Mouse (Mus musculus) heart, postnatal 14 days (tissue): ENCODE results near the gene Diexf. TPM values are rescaled to one million over a fixed set of nuclear protein-coding genes. Genes with fewer than 3 reads are reported as not detected.

Experiments
- DNase-seq, 2 experiments: peaks; one replicate each; pipeline ENCODE4 v3.0.0; 2021 to 2022
- intact Hi-C: fragments of 180-260 bp; cut with DNase I; formaldehyde crosslinking; loops from one replicate; pipeline ENCODE4 v1.15.1; 2025
- long read RNA-seq, 2 experiments: library from polyadenylated mRNA; stranded (forward); transcript quantifications; one replicate each; pipeline ENCODE4 v2.0.0; 2021
- total RNA-seq, 2 experiments: library from RNA; stranded (reverse); gene quantifications; 2 replicates each; pipeline ENCODE4 v1.2.3; 2021

The Diexf gene
- total RNA-seq: 10 to 100 TPM in 1 of 2 experiments, 1 to 10 TPM in 1; 9.7 to 10.1 TPM
- long read RNA-seq, experiment 1, partial matches to known transcripts: 3 of 4 reads
- long read RNA-seq, experiment 1, other reads (novel, unspliced or antisense): 1 of 4 reads
- long read RNA-seq, experiment 2, full-length matches to known transcripts: 3 of 7 reads
- long read RNA-seq, experiment 2, partial matches to known transcripts: 3 of 7 reads
- long read RNA-seq, experiment 2, other reads (novel, unspliced or antisense): 1 of 7 reads

DNA sequence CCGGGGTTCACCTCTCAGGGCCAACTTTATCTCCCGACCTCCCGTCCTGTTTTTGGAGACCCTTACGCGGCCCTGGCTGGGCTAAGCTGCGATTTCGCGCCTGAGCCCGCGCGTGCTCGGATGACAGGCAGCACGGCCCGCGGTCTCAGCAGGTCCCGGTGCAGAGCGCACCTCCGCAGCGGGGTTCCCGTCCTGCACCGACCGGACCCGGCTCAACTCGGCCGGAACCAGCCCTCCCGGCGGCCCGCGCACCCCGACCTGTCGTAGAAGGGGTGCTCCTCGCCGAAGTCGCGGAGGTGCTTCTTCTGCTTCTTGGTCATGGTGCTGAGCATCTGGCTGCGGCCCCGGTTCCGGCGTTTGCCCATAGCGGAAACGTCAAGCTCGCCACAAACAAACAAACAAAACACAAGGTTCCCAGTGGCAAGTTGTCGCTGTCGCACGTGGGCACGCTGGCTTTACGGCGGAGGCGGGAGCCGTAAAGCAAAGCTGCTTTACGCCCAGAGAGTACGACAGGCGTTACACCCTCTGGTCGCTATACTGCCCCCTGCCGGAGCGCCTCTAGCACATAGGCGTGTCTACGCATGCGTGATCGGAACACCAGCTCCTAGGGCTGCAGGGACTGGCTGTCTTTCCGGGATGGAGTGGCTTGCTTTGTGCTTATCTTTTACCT, at the start of gene Diexf:
TSS of gene Diexf (minus strand) at position 487 of the 670 bp plus-strand sequence.
- peak; percentile 98 to 99 for DNase-seq
- intact Hi-C loops: loop anchor here (5.0 to 10.0 kb wide), 3 partner anchors 42 to 355 kb away; partner anchors contain the start of gene Hhat

DNA sequence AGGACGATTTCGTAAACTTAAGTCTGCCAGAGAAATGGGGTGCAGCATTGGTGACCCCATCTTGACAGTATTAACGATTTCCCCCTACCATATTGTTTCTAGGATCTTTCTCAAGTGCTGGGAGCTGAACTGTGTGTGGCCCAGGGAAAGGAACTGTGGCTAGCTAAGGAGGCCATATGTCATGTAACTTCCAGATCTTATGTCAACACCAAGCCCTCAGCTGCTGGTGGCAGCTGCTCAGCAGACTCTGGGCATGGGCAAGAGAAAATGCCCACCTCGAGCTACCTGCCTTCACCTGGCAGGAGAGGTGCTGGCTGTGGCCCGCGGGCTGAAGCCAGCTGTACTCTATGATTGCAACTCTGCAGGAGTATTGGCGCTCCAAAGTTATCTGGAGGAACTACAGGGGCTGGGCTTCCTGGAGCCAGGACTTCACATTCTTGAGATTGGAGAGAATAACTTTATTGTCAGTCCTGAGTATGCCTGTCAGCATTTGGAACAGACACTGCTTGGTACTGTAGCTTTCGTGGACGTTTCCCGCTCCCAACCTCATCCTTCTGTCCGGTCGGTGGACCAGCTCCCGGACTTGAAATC, 44.2 kb upstream of the Diexf start:
- intact Hi-C loops: loop anchor here (5.0 kb wide), 1 partner anchor 42 kb away; the partner anchor contains the start of gene Diexf

DNA sequence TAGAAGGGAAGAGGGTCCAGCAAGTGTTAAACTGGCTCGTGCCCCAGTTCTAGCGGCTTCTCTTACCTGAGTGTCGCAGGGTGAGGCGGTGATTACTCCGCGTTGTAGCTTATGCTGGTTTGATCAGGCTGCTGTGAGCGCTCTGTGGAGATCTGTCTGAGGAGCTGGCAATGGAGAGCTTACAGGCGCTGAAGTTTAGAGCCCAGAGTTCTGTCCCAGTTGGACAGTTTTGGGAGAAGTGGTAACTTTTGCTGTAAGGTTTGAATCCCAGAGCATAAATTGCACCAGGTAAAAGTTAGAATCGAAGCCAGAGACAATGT, 43.7 kb upstream of the Diexf start:
- intact Hi-C loops: loop anchor here (5.0 kb wide), 1 partner anchor 41 kb away; the partner anchor contains the start of gene Diexf
- no peak for DNase-seq

More for the DNA sequence above, 44.2 kb upstream of the Diexf start:
- DNase-seq: peak in 1 of 2 experiments; percentile 25

DNA sequence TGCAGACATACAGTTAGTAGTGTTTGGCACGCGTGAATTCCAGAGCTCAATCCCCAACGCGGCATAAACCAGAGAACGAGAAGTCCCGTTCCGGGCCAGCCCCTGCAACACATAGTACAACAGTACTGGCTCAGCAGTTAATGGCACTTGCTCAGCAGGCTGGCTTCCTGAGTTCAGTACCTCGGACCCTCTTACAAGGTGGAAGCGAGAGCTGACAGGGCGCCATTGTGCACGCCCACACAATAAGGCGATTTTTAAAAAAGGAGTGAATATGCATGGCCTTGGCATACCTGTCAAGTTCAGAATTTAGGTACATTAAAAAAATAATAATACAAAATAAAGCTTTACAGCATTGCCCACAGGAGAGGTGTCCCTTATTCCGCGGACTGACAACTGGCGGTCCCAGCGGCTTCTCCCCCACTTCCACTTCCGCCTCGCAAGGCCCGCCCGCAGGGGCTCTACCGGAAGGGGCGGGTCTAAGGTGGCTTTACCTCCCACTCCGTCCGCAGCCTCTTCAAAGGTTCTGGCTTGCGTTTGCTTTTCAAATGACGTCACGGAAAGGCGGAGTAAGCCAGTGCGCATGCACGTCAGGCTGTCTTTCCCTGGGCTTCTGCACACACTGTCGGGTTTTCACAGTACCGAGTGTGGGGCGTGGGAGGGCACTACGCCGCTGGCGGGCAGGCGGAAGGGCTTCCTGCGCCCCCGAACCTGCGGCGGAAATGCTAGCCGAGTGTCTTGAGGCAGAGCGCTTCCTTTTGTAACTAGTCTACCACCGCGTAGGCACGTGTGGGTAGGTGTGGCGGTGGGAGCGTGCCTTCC, 43.1 kb upstream of the Diexf start:
- peak; percentile 94 to 97 for DNase-seq
- intact Hi-C loops: loop anchor here (5.0 kb wide), 1 partner anchor 41 kb away; the partner anchor contains the start of gene Diexf

DNA sequence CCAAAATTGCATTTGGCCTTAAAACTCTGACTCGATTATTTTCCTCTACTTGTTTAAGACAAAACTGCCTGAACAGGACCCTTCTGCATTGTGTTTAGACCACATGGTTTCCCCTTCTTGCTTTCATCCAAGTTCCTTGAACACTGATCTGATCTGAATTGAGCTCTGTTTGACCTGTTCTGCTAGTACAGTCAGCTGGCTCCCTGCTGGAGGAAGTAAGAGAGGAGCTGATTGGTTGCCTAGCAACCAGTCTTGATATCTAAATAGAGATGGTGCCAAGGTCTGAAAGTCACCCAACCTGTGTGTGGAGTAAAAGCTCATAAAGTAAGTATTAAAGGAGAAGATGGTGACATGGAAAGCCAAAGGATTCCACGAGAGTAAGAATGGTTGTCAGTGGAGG, 39.8 kb upstream of the Diexf start:
- intact Hi-C loops: loop anchor here (5.0 kb wide), 1 partner anchor 38 kb away; the partner anchor contains the start of gene Diexf
- peak in 1 of 2 experiments; percentile 15 for DNase-seq

DNA sequence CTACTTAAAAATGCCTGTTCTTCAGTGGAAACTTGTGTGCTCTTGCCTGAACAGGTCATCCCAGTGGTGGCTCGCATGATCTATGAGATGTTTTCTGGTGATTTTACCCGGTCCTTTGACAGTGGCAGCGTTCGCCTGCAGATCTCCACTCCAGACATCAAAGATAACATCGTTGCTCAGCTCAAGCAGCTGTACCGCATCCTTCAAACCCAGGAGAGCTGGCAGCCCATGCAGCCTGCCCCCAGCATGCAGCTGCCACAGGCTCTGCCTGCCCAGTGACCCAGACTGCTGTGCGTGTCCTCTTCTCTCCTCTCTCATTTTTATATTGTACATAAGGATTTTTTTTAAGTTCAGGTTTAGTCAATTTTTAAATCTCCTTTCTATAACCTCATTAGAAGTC, 39.2 kb upstream of the Diexf start:
- intact Hi-C loops: no loop called here
- no peak for DNase-seq

DNA sequence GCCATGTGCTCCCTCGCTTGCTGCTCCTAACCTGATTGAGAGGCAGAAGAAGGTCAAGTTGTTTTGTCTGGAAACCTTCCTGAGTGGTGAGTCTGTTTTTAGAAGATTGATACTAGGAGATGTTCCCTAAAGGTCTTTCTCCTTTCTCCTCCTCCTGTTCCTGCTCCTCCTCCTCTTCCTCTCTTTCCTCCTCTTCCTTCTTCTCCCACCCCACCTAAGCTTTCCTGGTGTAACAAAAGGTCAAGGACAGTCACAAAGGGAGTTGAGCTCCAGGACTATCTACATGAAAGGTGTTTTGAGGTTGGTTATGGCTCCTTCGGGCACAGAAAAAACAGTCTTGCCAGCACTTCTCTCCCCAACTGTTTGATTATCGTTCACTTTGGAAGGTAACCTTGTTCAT, 37.7 kb upstream of the Diexf start, which contains the start of gene A130010J15Rik:
TSS of gene A130010J15Rik (plus strand) at position 301 of the 400 bp plus-strand sequence.
- intact Hi-C loops: no loop called here
- no peak for DNase-seq

DNA sequence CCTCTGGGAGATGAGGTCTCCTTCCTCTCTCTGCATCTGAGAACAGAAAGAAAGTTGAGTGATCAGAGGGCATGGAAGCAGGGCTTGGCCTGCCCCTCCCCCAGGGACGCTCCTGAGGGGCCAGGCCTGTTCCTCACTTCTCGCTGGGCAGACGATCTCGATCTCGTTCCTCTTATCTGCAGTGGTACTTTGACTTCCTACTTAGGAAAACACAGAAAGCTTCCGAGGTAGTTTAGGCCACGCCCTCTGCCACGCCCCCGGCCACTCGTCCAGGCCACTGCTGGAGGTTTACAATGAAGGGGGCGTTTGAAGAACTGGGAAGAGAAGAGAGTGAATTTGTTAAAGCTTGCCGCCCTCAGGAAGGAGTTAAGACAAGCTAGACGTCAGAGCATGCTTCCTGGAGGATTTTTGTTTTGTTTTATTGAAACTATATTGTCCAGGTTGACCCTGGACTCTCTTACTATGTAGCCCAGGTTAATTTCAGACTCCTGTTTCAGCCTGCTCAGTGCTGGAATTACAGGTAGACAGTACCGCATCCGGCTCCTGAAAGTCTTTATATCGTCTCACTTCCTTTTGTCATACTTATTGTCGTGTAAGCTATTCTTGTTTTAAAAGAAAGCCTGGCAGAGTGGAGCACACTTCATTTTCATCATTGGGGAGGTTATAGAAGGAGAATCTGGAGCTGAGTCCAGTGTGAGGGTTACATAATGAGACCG, 30.4 kb upstream of the Diexf start:
- peak; percentile 49 to 51 for DNase-seq
- intact Hi-C loops: no loop called here

DNA sequence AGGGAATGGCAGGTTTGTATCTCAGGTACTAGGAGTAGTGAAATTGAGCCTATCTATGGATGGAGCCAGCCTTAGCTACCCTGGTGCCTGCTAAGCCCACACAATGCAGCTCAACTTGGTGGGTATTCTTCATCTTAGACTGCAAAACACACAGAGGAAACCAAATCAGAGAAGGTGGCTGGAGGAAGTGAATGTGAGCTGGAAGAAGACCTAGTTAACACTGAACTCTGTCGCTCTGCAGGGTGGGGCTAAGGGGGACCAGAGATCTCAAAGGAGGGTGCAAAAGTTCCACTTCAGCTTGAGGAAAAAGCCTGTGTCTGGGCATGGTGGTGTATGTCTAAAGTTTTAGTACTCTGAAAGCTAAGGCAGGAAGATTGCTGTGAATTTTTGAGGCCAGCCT, 29.5 kb upstream of the Diexf start:
- no peak for DNase-seq
- intact Hi-C loops: no loop called here

DNA sequence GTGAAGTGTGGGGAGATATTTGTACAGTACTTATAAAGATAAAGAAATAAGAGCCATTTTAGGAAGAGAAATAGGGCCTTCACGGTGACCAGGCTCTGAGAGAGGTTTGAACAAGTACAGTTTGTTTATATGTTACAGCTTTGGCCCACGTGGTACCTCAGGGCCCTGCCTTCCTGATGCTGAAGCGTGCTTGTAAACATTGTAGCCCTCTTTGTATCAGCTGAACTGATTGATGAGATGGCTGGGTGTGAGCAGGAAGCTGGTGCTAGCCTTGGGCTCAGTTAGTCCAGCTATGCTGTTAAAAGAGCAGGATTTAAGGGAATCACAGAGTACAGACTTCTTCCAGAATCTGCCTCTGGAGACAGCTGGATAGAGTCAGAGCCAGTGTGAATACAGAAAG, 29.1 kb upstream of the Diexf start:
- intact Hi-C loops: no loop called here
- DNase-seq: no peak

DNA sequence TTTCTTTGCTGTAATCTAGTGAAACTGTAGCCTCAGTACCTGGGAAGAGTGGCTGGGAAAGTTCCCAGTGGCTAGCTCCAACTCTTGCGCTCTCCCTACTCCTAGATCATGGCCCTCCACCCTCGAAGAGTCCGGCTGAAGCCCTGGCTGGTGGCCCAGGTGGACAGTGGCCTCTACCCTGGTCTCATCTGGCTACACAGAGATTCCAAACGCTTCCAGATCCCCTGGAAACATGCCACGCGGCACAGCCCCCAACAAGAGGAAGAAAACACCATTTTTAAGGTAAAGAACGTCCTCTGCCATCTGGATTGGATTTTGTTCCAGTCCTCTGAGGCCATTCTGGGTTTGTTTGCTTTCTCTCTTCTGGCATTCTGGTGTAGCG, 27.0 kb upstream of the Diexf start:
- intact Hi-C loops: no loop called here
- no peak for DNase-seq

DNA sequence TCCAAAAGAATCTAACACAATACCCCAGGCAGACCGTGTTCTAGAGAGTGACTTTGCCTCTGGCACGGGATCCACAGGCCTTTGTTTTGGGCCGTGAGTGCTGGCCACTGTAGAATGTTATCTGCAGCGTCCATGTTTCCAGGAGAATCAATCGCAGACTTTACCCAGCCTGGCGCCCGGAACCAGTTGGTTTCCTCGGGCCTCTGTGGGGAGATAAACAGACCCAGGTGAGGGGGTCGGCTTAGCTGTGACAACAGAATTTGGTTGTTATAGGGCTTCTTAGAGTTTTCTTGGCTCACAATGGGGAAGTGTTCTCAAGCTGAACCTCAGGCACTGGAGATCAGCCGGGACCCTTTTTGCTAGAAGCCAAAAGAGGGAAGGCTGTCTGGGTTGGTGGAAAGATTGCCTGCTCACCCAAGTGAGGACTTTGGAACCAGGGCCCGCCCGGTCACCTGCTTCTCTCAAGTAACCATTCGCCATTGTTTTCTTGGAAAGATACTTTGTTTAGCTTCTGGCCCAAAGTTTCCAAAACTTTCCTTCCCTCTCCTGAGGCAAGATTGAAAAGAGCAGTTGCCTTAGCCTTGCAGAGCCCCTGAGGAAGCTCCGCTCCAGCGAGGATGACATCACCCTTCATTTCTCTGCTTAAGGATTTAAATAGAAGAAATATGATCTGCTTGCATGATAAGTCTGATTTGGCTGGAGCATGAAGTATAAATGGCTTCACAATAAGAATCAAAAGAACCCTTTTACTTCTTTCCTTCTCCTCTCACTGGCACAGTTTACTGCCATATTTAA, 26.4 kb upstream of the Diexf start:
- intact Hi-C loops: no loop called here
- DNase-seq: peak; percentile 4 to 11

DNA sequence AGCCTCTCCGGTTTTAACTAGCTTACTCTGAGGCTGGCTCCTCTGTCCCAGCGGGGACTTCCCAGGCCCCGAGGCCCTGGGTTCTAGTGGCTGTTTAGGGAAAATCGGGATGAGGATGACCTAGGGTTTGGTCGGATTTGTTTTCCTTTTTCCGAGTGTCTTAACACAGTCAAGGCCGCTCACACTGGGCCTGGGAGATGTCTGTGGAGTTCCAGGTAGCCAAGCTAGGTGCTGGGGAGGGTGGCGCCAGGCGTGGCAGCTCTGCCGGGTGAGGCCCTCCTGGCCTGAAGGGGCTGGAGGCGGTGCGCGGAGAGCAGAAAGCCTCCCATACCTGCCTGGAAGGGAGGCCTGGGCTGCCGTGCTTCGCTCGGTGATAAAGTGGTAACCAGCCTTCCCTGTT, 23.5 kb upstream of the Diexf start:
- no peak for DNase-seq
- intact Hi-C loops: no loop called here

DNA sequence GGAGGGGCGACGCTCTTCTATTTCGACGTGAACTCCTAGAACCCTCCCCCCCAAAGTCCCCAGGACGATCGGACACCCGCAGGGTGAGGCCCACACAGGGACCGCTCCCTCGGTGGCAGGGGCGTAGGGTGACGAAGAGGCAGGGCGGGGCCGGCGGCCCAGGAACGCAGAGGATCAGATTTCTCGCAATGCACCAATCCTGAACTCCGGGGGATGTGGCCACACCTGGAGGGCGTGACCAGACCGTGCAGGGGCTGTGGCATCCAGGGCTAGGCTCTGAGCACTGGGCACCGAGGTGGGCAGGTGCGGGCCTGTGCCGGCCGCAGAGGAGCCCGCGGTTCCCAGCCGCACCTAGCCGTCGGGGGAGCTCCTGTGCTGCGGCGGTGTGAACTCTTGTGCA, 22.8 kb upstream of the Diexf start, which contains the start of gene Irf6:
TSS of gene Irf6 (plus strand) at position 240 of the 400 bp plus-strand sequence.
- peak; percentile 44 to 52 for DNase-seq
- intact Hi-C loops: no loop called here

DNA sequence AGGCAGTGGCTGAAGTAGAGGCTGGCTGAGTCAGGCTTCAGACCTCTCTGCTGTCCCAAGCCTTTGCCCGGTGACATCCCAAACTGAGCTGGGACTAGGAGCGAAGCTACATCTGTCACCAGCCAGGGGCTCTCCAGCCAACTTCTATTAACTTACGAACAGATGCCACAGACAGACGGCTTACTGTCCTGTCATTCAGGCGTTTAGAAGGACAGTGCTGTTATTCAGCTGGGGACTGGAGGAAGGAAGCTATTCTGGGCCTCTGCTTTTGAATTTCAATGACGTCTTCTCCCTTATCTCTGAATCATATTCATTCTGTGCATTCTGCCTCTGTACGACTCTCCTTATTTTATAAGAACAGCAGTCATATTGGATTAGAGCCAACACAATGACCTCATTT, 21.1 kb upstream of the Diexf start:
- DNase-seq: no peak
- intact Hi-C loops: no loop called here

DNA sequence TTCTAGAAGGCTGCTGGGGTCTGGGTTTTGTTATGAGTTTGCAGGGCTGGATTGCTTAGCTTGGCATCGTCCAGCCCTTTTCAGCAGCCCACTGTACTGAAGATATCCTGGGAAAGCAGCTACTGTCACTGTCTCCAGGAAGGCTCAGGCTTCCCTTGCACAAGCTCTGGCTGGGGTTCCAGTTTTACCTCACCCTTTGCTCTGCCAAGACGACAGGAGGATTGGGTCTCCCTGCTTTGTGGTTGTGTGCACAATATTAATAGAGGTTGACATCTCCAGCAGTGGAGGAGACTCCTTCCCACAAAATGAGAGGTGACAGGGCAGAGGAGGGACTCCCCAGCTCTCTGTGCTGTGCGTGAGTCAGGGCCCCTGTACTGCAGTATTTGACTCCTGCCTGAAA, 19.2 kb upstream of the Diexf start:
- intact Hi-C loops: no loop called here

DNA sequence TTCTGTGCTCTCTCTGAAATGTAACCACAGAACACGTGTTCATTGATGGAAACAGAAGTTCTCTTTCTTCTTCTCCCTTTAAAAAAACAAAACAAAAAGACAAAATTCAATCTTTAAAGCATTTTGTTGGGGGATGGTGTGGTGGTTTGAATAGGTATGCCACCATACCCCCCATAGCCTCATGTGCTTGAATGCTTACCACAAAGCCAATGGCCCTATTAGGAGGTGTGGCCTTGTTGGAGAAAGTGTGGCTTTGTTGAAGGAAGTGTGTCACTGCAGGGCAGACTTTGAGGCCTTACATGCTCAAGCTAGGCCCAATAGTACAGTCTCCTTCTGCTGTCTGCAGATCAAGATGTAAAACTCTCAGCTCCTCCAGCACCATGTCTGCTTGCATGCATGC, 16.3 kb upstream of the Diexf start:
- no peak for DNase-seq
- intact Hi-C loops: no loop called here

More for the DNA sequence above, 19.2 kb upstream of the Diexf start:
- no peak for DNase-seq

DNA sequence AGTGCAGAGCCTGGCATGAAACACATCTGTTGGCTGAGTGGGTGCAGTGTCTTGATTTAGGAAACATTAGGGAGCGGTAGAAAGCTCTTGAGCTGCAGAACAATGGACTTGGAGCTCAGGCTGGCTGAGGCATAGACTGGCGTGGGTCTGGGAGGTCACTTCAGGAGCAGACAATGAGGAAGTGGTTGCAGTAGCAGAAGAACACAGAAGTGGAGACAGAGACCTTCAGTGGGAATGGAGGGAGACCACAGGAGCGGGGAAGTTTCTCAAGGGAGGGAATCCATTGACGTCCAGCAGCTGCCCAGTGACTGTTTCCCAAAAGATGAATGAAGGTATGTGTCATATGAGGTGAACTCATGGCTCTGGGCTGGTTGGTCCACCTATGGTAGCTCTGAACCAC, 15.0 kb upstream of the Diexf start:
- intact Hi-C loops: no loop called here
- no peak for DNase-seq

DNA sequence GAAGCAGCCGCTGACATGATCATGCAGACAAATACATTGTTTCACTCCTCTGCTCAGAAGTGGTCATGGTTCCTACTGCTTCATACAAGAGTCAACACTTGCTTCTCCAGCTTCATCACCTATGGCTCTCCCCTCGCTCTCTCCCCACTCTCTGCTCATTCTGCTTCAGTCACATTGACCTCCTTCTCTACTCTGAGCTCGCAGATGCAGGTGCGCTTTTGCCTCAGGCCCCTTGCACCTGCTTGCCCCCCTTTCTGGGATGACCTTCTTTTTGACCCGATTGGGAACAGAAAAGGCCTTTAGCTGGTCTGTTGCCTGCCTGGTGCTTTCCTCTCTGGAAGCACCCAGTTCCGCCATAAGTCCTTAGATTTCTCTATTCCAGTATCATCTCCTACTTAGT, 14.4 kb upstream of the Diexf start:
- no peak for DNase-seq
- intact Hi-C loops: no loop called here
